Mouse (Mus musculus): ENCODE data around the gene Zfp142.

DNA sequence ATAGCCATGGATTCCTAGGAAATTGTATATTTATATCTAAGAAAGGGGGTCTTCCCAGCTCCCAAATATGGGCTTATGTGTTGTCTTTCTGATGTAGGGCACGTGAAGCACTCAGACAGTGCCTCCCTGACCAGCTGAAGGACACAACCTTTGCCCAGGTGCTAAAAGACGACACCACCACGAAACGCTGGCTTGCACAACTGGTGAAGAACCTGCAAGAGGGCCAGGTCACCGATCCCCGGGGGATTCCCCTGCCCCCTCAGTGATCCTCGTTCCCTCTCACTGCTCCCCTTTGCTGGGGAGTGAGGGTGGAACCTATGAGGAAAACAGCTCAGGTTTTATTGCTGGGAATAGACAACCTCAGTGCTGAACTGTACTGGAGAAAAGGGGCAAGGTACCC, 59.5 kb downstream of the Zfp142 start:
- no peak for TF ChIP-seq CTCF (IDR thresholded peaks at IDR 0.05)
- TF ChIP-seq POLR2A (IDR thresholded peaks at IDR 0.05; ENCODE audit: insufficient read depth, low read depth, low read length), result no peak

Measured in heart, adult 2 months (tissue).